Comparison of ENCODE assay signal across 16 mouse cellular contexts in the genomic region with DNA sequence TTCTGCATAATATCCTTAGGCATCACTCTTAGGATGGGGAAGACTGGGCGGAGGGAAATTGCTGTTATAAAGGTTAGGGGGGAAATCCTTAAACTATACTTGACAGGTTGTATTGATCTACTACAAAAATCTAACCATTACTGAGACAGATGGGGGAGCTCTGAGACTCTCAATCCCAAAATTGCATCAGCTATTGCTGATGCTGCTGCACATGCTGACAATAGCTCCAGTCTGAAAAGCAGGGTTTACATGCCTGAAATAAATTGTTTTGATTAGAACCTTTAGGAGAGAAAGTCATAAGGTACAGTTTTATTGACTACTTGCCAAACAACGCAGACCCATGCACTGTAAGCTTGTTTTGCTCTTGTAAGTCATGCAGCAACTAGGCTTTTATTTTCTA.
DNase-seq lines count a peak whose midpoint lies in the region; ATAC-seq and TF ChIP-seq lines count a peak whose summit lies in the region.
"Had no signal": no experiment of that assay in that cellular context is flagged by ENCODE, and none has a peak within 500 bp of the region (broad histone marks: within the 10 kb centered on the region; RNA-seq: fewer than 3 reads in every experiment).

No protein-coding gene starts in this region.

- no peak overlapping the region for H3K9ac ChIP-seq in hindbrain, embryonic 15.5 days
- no peak overlapping the region for H3K9ac ChIP-seq in hindbrain, embryonic 11.5 days (ENCODE audit: low read depth, low read length)
- H3K9ac ChIP-seq in hindbrain, postnatal 0 days (replicated peaks; ENCODE audit: low read length): no peak overlapping the region
- no peak overlapping the region for H3K9ac ChIP-seq in neural tube, embryonic 13.5 days
- H3K9ac ChIP-seq: intestine, embryonic 15.5 days; liver, embryonic 12.5 days; lung, embryonic 15.5 days had no signal

- peak overlapping the region; percentile 59; the same call in 1 of the 2 replicates for H3K27ac ChIP-seq in hindbrain, embryonic 15.5 days (replicated peaks)
- H3K27ac ChIP-seq in hindbrain, embryonic 11.5 days (ENCODE audit: low read depth, low read length): no peak overlapping the region
- no peak overlapping the region for H3K27ac ChIP-seq in hindbrain, postnatal 0 days
- peak overlapping the region; percentile 70 for H3K27ac ChIP-seq in neural tube, embryonic 13.5 days (replicated peaks)
- H3K27ac ChIP-seq: intestine, embryonic 15.5 days; liver, embryonic 12.5 days; lung, embryonic 15.5 days had no signal

- no peaks in the 10 kb centered on the region for H3K27me3 ChIP-seq in hindbrain, embryonic 15.5 days
- H3K27me3 ChIP-seq in hindbrain, embryonic 11.5 days (ENCODE audit: control insufficient read depth, insufficient read depth, low read length): no peaks in the 10 kb centered on the region
- no peaks in the 10 kb centered on the region for H3K27me3 ChIP-seq in hindbrain, postnatal 0 days (ENCODE audit: insufficient read depth, low read length)
- H3K27me3 ChIP-seq in neural tube, embryonic 13.5 days: no peaks in the 10 kb centered on the region
- H3K27me3 ChIP-seq: intestine, embryonic 15.5 days; liver, embryonic 12.5 days; lung, embryonic 15.5 days had no signal

- no peak for TF ChIP-seq POLR2A in brain, embryonic 14.5 days (IDR thresholded peaks at IDR 0.05; ENCODE audit: borderline replicate concordance, extremely low read depth, insufficient read depth, insufficient read length, poor library complexity, severe bottlenecking)

- 59% methylated on average over 2 of the region's 2 CpGs for WGBS in hindbrain, embryonic 15.5 days
- WGBS in hindbrain, embryonic 11.5 days: 69% methylated on average over 2 of the region's 2 CpGs
- 61% methylated on average over 2 of the region's 2 CpGs for WGBS in hindbrain, postnatal 0 days
- 44% methylated on average over 2 of the region's 2 CpGs for WGBS in neural tube, embryonic 13.5 days

- DNase-seq in hindbrain, embryonic 11.5 days (ENCODE audit: low spot score): no peak
- DNase-seq in brain, embryonic 14.5 days (ENCODE audit: low read depth): peak; percentile 74
- peak; percentile 46 for DNase-seq in hindbrain, postnatal 0 days (ENCODE audit: low spot score)
- DNase-seq in T-cell, adult 2 months (ENCODE audit: low spot score): no peak
- DNase-seq in urinary bladder, adult 2 months (ENCODE audit: low spot score): no peak
- no peak for DNase-seq in left cerebral cortex, adult 8-10 months (ENCODE audit: low spot score in 2 of 2)
- DNase-seq: adrenal gland, postnatal 36 days; heart, adult 18-20 months; kidney, postnatal 10 days; thymus, postnatal 25 days had no signal

- no peak overlapping the region for H3K4me2 ChIP-seq in hindbrain, embryonic 15.5 days
- no peak overlapping the region for H3K4me2 ChIP-seq in hindbrain, embryonic 11.5 days (replicated peaks; ENCODE audit: low read depth, low read length)
- H3K4me2 ChIP-seq in hindbrain, postnatal 0 days (ENCODE audit: low read depth, low read length): no peak overlapping the region
- H3K4me2 ChIP-seq in neural tube, embryonic 13.5 days: no peak overlapping the region
- H3K4me2 ChIP-seq: intestine, embryonic 15.5 days; liver, embryonic 12.5 days; lung, embryonic 15.5 days had no signal

- no peaks in the 10 kb centered on the region for H3K9me3 ChIP-seq in hindbrain, embryonic 15.5 days
- H3K9me3 ChIP-seq in hindbrain, embryonic 11.5 days (ENCODE audit: control insufficient read depth, low read length): no peaks in the 10 kb centered on the region
- H3K9me3 ChIP-seq in hindbrain, postnatal 0 days (ENCODE audit: low read length): no peaks in the 10 kb centered on the region
- H3K9me3 ChIP-seq in neural tube, embryonic 13.5 days: no peaks in the 10 kb centered on the region
- H3K9me3 ChIP-seq: intestine, embryonic 15.5 days; liver, embryonic 12.5 days; lung, embryonic 15.5 days had no signal

- H3K36me3 ChIP-seq in hindbrain, embryonic 15.5 days: no peaks in the 10 kb centered on the region
- H3K36me3 ChIP-seq in hindbrain, embryonic 11.5 days (ENCODE audit: control insufficient read depth, insufficient read depth, low read length): no peaks in the 10 kb centered on the region
- H3K36me3 ChIP-seq in hindbrain, postnatal 0 days (ENCODE audit: insufficient read depth, low read length): no peaks in the 10 kb centered on the region
- no peaks in the 10 kb centered on the region for H3K36me3 ChIP-seq in neural tube, embryonic 13.5 days
- H3K36me3 ChIP-seq: intestine, embryonic 15.5 days; liver, embryonic 12.5 days; lung, embryonic 15.5 days had no signal

- no peak for TF ChIP-seq CTCF in brain, embryonic 14.5 days (IDR thresholded peaks at IDR 0.05; ENCODE audit: borderline replicate concordance, extremely low read depth, insufficient read depth, insufficient read length)
- no peak; the same call in 1 of the 2 replicates for TF ChIP-seq CTCF in hindbrain, postnatal 0 days (IDR thresholded peaks at IDR 0.05; ENCODE audit: low read depth)

- H3K4me1 ChIP-seq in hindbrain, embryonic 15.5 days (replicated peaks): peaks cover 5% of the 10 kb centered on the region; the same call in 1 of the 2 replicates
- H3K4me1 ChIP-seq in hindbrain, embryonic 11.5 days (replicated peaks; ENCODE audit: control insufficient read depth, insufficient read depth, low read length): no peaks in the 10 kb centered on the region
- H3K4me1 ChIP-seq in hindbrain, postnatal 0 days (ENCODE audit: insufficient read depth, low read length): no peaks in the 10 kb centered on the region
- peaks cover 15% of the 10 kb centered on the region for H3K4me1 ChIP-seq in neural tube, embryonic 13.5 days (replicated peaks)
- H3K4me1 ChIP-seq: intestine, embryonic 15.5 days; liver, embryonic 12.5 days; lung, embryonic 15.5 days had no signal

- peak; percentile 54; the same call in 1 of the 2 replicates for ATAC-seq in hindbrain, embryonic 15.5 days (ENCODE audit: low FRiP score, low read depth)
- ATAC-seq in hindbrain, embryonic 11.5 days (ENCODE audit: low FRiP score): no peak
- ATAC-seq in hindbrain, postnatal 0 days: no peak
- peak; percentile 73 for ATAC-seq in neural tube, embryonic 13.5 days (ENCODE audit: low read depth)
- ATAC-seq: activated CD4-positive, CD25-positive, alpha-beta regulatory T cell, adult 4 months; intestine, embryonic 15.5 days; liver, embryonic 12.5 days had no signal

- no peak overlapping the region for H3K4me3 ChIP-seq in hindbrain, embryonic 15.5 days
- no peak overlapping the region for H3K4me3 ChIP-seq in hindbrain, embryonic 11.5 days (ENCODE audit: low read depth, low read length)
- no peak overlapping the region for H3K4me3 ChIP-seq in hindbrain, postnatal 0 days (ENCODE audit: low read length)
- H3K4me3 ChIP-seq in neural tube, embryonic 13.5 days: no peak overlapping the region
- H3K4me3 ChIP-seq: intestine, embryonic 15.5 days; liver, embryonic 12.5 days; lung, embryonic 15.5 days had no signal

Comparison
In these comparisons a context has a peak if more than half of its experiments do, and no peak if none do; other contexts are left out.
1. ATAC-seq: peak in hindbrain, embryonic 15.5 days (single experiment) and neural tube, embryonic 13.5 days (single experiment); none in hindbrain, embryonic 11.5 days (single experiment) and hindbrain, postnatal 0 days (single experiment).
2. H3K27ac ChIP-seq: peak in hindbrain, embryonic 15.5 days (single experiment) and neural tube, embryonic 13.5 days (single experiment); none in hindbrain, embryonic 11.5 days (single experiment) and hindbrain, postnatal 0 days (single experiment).
3. DNase-seq: peak in brain, embryonic 14.5 days (single experiment) and hindbrain, postnatal 0 days (single experiment); none in hindbrain, embryonic 11.5 days (single experiment), T-cell, adult 2 months (single experiment), urinary bladder, adult 2 months (single experiment) and left cerebral cortex, adult 8-10 months (0 of 2).